ENCODE assay signal across 8 mouse cellular contexts in the genomic region with DNA sequence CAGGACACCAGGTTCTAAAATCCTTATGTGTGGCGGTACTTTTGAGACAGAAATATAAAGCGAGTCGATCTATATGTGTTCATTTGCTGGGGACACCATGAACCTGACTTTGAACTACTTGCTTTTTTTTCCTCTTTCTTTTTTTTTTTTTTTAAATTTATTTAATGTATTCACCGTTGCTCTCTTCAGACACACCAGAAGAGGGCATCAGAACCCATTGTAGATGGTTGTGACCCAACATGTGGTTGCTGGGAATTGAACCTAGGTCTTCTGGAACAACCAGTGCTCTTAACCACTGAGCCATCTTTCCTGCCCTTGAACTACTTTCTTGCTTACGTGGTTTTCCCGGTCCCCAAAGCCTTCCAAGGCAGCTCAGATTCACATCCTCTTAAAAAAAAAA. TPM values are rescaled to one million over a fixed set of nuclear protein-coding genes. Genes with fewer than 3 reads are reported as not detected.
DNase-seq lines count a peak whose midpoint lies in the region; ATAC-seq and TF ChIP-seq lines count a peak whose summit lies in the region.

No protein-coding gene starts in this region.

- DNase-seq in heart, postnatal 14 days, result no peak
- DNase-seq in MEL (ENCODE audit: low read depth, low spot score), result no peak
- no peak for DNase-seq in hindbrain, embryonic 11.5 days (ENCODE audit: low spot score)
- no peak for DNase-seq in left cerebral cortex, postnatal 10 days (ENCODE audit: extremely low spot score in 1 of 2, low spot score in 2 of 2)
- no peak for DNase-seq in left cerebral cortex, postnatal 14 days (ENCODE audit: low spot score in 2 of 2)
- no peak for DNase-seq in right cerebral cortex, adult 18-20 months

- no peaks in the 10 kb centered on the region for H3K36me3 ChIP-seq in heart, embryonic 16.5 days (ENCODE audit: control insufficient read depth, insufficient read depth)
- peaks cover 0 to 7% of the 10 kb centered on the region in 2 experiments; a peak in 2 of 4 replicates for H3K36me3 ChIP-seq in MEL (ENCODE audit: control insufficient read depth in 1 of 2, insufficient read depth in 2 of 2, low read length in 2 of 2)
- H3K36me3 ChIP-seq in hindbrain, embryonic 11.5 days (ENCODE audit: control insufficient read depth, insufficient read depth, low read length), result 0 out of 2 replicates have a peak, but pooled peaks cover 2% of the 10 kb centered on the region
- H3K36me3 ChIP-seq in midbrain, embryonic 12.5 days, result 0 out of 2 replicates have a peak, but pooled peaks cover 2% of the 10 kb centered on the region

- H3K79me2 ChIP-seq in MEL (ENCODE audit: control insufficient read depth, insufficient read depth, low read length, poor library complexity), result peaks cover 25% of the 10 kb centered on the region

- no peak for TF ChIP-seq POLR2A in MEL (IDR thresholded peaks at IDR 0.05; ENCODE audit: control insufficient read depth in 1 of 2, insufficient read depth in 1 of 2, low read depth in 1 of 2, low read length in 2 of 2, poor library complexity in 1 of 2)

- peak overlapping the region; percentile 90 for H3K9ac ChIP-seq in heart, embryonic 16.5 days (ENCODE audit: low read length)
- H3K9ac ChIP-seq in MEL (ENCODE audit: control insufficient read depth, low read depth, low read length, poor library complexity, severe bottlenecking), result peak overlapping the region; percentile 48
- peak overlapping the region; percentile 93 for H3K9ac ChIP-seq in hindbrain, embryonic 11.5 days (ENCODE audit: low read depth, low read length)
- H3K9ac ChIP-seq in midbrain, embryonic 12.5 days (replicated peaks), result peak overlapping the region; percentile 90

- H3K9me3 ChIP-seq in heart, embryonic 16.5 days (replicated peaks; ENCODE audit: control insufficient read depth, low read length), result no peaks in the 10 kb centered on the region
- no peaks in the 10 kb centered on the region for H3K9me3 ChIP-seq in MEL (replicated peaks; ENCODE audit: insufficient read depth, low read length)
- no peaks in the 10 kb centered on the region for H3K9me3 ChIP-seq in hindbrain, embryonic 11.5 days (ENCODE audit: control insufficient read depth, low read length)
- no peaks in the 10 kb centered on the region for H3K9me3 ChIP-seq in midbrain, embryonic 12.5 days

- no peak for TF ChIP-seq CTCF in MEL (IDR thresholded peaks at IDR 0.05 in 2 of 3, conservative IDR thresholded peaks at IDR 0.05 in 1 of 3; ENCODE audit: control insufficient read depth in 1 of 3, insufficient read depth in 1 of 3, low read depth in 2 of 3, low read length in 3 of 3, poor library complexity in 1 of 3, severe bottlenecking in 1 of 3)

- no peak for TF ChIP-seq EP300 in MEL (IDR thresholded peaks at IDR 0.05; ENCODE audit: low read depth in 1 of 2, low read length in 2 of 2)

- ATAC-seq in heart, embryonic 16.5 days (replicated peaks; ENCODE audit: extremely low read depth, insufficient read depth, low FRiP score), result no peak
- no peak for ATAC-seq in hindbrain, embryonic 11.5 days (ENCODE audit: low FRiP score)
- ATAC-seq in midbrain, embryonic 12.5 days (ENCODE audit: low FRiP score, low read depth), result no peak

- H3K4me2 ChIP-seq in heart, embryonic 16.5 days (ENCODE audit: low read depth, low read length), result peak overlapping the region; percentile 83
- peak overlapping the region; percentile 58 for H3K4me2 ChIP-seq in hindbrain, embryonic 11.5 days (replicated peaks; ENCODE audit: low read depth, low read length)
- H3K4me2 ChIP-seq in midbrain, embryonic 12.5 days (replicated peaks), result peak overlapping the region; percentile 74

- intact Hi-C loops in heart, postnatal 14 days (cut with DNase I), result loop anchor here (10.0 kb wide), 1 partner anchor 338 kb away; the partner anchor contains the start of gene Ube2i
- intact Hi-C loops in left cerebral cortex, postnatal 10 days (cut with DNase I), result no loop called here
- intact Hi-C loops in left cerebral cortex, postnatal 14 days (cut with DNase I), result no loop called here

- 49% methylated on average over 6 of the region's 6 CpGs for WGBS in heart, embryonic 16.5 days
- 52% methylated on average over 6 of the region's 6 CpGs for WGBS in hindbrain, embryonic 11.5 days
- WGBS in midbrain, embryonic 12.5 days, result 51% methylated on average over 6 of the region's 6 CpGs

- no peaks in the 10 kb centered on the region for H3K27me3 ChIP-seq in heart, embryonic 16.5 days (ENCODE audit: control insufficient read depth, insufficient read depth, low read length)
- no peaks in the 10 kb centered on the region for H3K27me3 ChIP-seq in MEL (ENCODE audit: control insufficient read depth in 1 of 2, insufficient read depth in 2 of 2, low read length in 2 of 2)
- H3K27me3 ChIP-seq in hindbrain, embryonic 11.5 days (ENCODE audit: control insufficient read depth, insufficient read depth, low read length), result no peaks in the 10 kb centered on the region
- H3K27me3 ChIP-seq in midbrain, embryonic 12.5 days, result no peaks in the 10 kb centered on the region

- peak overlapping the region; percentile 94 for H3K4me3 ChIP-seq in heart, embryonic 16.5 days (ENCODE audit: low read length)
- peak overlapping the region; percentile 34 to 63; a peak in 3 of 4 replicates for H3K4me3 ChIP-seq in MEL (ENCODE audit: control insufficient read depth in 1 of 2, insufficient read depth in 1 of 2, low read depth in 2 of 2, low read length in 2 of 2)
- peak overlapping the region; percentile 97 for H3K4me3 ChIP-seq in hindbrain, embryonic 11.5 days (ENCODE audit: low read depth, low read length)
- peak overlapping the region; percentile 83 for H3K4me3 ChIP-seq in midbrain, embryonic 12.5 days

- peaks cover 18% of the 10 kb centered on the region for H3K4me1 ChIP-seq in heart, embryonic 16.5 days (ENCODE audit: control insufficient read depth, insufficient read depth, low read length)
- H3K4me1 ChIP-seq in MEL (ENCODE audit: control insufficient read depth in 1 of 2, insufficient read depth in 2 of 2, low read length in 2 of 2), result peaks cover 0 to 4% of the 10 kb centered on the region in 2 experiments
- H3K4me1 ChIP-seq in hindbrain, embryonic 11.5 days (replicated peaks; ENCODE audit: control insufficient read depth, insufficient read depth, low read length), result peaks cover 6% of the 10 kb centered on the region; the same call in 1 of the 2 replicates
- H3K4me1 ChIP-seq in midbrain, embryonic 12.5 days, result peaks cover 25% of the 10 kb centered on the region

- TF ChIP-seq RAD21 in MEL (IDR thresholded peaks at IDR 0.05; ENCODE audit: low read depth, low read length), result no peak

- H3K27ac ChIP-seq in heart, embryonic 16.5 days (ENCODE audit: low read length), result peak overlapping the region; percentile 84
- peak overlapping the region; percentile 68 for H3K27ac ChIP-seq in MEL (ENCODE audit: control insufficient read depth, low read depth, low read length)
- peak overlapping the region; percentile 78 for H3K27ac ChIP-seq in hindbrain, embryonic 11.5 days (ENCODE audit: low read depth, low read length)
- peak overlapping the region; percentile 87 for H3K27ac ChIP-seq in midbrain, embryonic 12.5 days (replicated peaks)

RNA-seq across cellular contexts. Expression of gene Mapk8ip3, which starts 0.5 kb away (rescaled TPM):
- 30.1 and 33.0 TPM in 2 replicates for polyA plus RNA-seq in heart, embryonic 16.5 days (2015; fragmentation: Nextera tagmentation; extraction: Ambion mirVana)
- 10 to 100 TPM; 66.2 to 70.4 TPM for total RNA-seq in heart, postnatal 14 days (2021)
- total RNA-seq in MEL (2012; rRNA removed), result 16.9 and 22.8 TPM in 2 replicates
- 10 to 100 TPM in 1 of 2 experiments, not detected in 1; 44.5 TPM for polyA plus RNA-seq in MEL (2012; ENCODE audit: insufficient read depth in 1 of 2, insufficient read length in 2 of 2, low read depth in 1 of 2, low replicate concordance in 2 of 2, missing spikeins in 1 of 2)
- 39.1 and 50.9 TPM in 2 replicates for polyA plus RNA-seq in hindbrain, embryonic 11.5 days (2014; fragmentation: Nextera tagmentation; extraction: Ambion mirVana)
- 78.7 and 80.0 TPM in 2 replicates for polyA plus RNA-seq in midbrain, embryonic 12.5 days (2016; fragmentation: Nextera tagmentation; extraction: Ambion mirVana)
- total RNA-seq in left cerebral cortex, postnatal 10 days (2021), result 100 to 1,000 TPM; 288 to 297 TPM
- total RNA-seq in left cerebral cortex, postnatal 14 days (2021), result 100 to 1,000 TPM; 315 to 321 TPM

RNA-seq across cellular contexts. Expression of gene Jpt2, which starts 23.2 kb away (rescaled TPM):
- 79.3 and 82.5 TPM in 2 replicates for polyA plus RNA-seq in heart, embryonic 16.5 days (2015; fragmentation: Nextera tagmentation; extraction: Ambion mirVana)
- total RNA-seq in heart, postnatal 14 days (2021), result 10 to 100 TPM in 1 of 2 experiments, 1 to 10 TPM in 1; 7.5 to 11.1 TPM
- 31.7 and 35.5 TPM in 2 replicates for total RNA-seq in MEL (2012; rRNA removed)
- polyA plus RNA-seq in MEL (2012; ENCODE audit: insufficient read depth in 1 of 2, insufficient read length in 2 of 2, low read depth in 1 of 2, low replicate concordance in 2 of 2, missing spikeins in 1 of 2), result 10 to 100 TPM in 1 of 2 experiments, not detected in 1; 40.9 TPM
- polyA plus RNA-seq in hindbrain, embryonic 11.5 days (2014; fragmentation: Nextera tagmentation; extraction: Ambion mirVana), result 214 and 237 TPM in 2 replicates
- 279 and 292 TPM in 2 replicates for polyA plus RNA-seq in midbrain, embryonic 12.5 days (2016; fragmentation: Nextera tagmentation; extraction: Ambion mirVana)
- total RNA-seq in left cerebral cortex, postnatal 10 days (2021), result 10 to 100 TPM; 11.9 to 13.1 TPM
- total RNA-seq in left cerebral cortex, postnatal 14 days (2021), result 10 to 100 TPM in 1 of 2 experiments, 1 to 10 TPM in 1; 5.3 to 10.4 TPM

RNA-seq across cellular contexts. Expression of gene Nme3, which starts 41.0 kb away (rescaled TPM):
- 38.2 and 42.1 TPM in 2 replicates for polyA plus RNA-seq in heart, embryonic 16.5 days (2015; fragmentation: Nextera tagmentation; extraction: Ambion mirVana)
- total RNA-seq in heart, postnatal 14 days (2021), result 10 to 100 TPM; 41.5 to 43.7 TPM
- 24.4 and 29.1 TPM in 2 replicates for total RNA-seq in MEL (2012; rRNA removed)
- polyA plus RNA-seq in MEL (2012; ENCODE audit: insufficient read depth in 1 of 2, insufficient read length in 2 of 2, low read depth in 1 of 2, low replicate concordance in 2 of 2, missing spikeins in 1 of 2), result 10 to 100 TPM in 1 of 2 experiments, not detected in 1; 22.1 TPM
- 45.9 and 49.7 TPM in 2 replicates for polyA plus RNA-seq in hindbrain, embryonic 11.5 days (2014; fragmentation: Nextera tagmentation; extraction: Ambion mirVana)
- polyA plus RNA-seq in midbrain, embryonic 12.5 days (2016; fragmentation: Nextera tagmentation; extraction: Ambion mirVana), result 43.2 and 54.2 TPM in 2 replicates
- total RNA-seq in left cerebral cortex, postnatal 10 days (2021), result 10 to 100 TPM; 42.2 to 43.5 TPM
- 10 to 100 TPM; 40.3 to 44.6 TPM for total RNA-seq in left cerebral cortex, postnatal 14 days (2021)

RNA-seq across cellular contexts. Expression of gene Mrps34, which starts 42.4 kb away (rescaled TPM):
- polyA plus RNA-seq in heart, embryonic 16.5 days (2015; fragmentation: Nextera tagmentation; extraction: Ambion mirVana), result 86.8 and 94.8 TPM in 2 replicates
- total RNA-seq in heart, postnatal 14 days (2021), result 100 to 1,000 TPM; 108 to 115 TPM
- total RNA-seq in MEL (2012; rRNA removed), result 60.1 and 74.8 TPM in 2 replicates
- polyA plus RNA-seq in MEL (2012; ENCODE audit: insufficient read depth in 1 of 2, insufficient read length in 2 of 2, low read depth in 1 of 2, low replicate concordance in 2 of 2, missing spikeins in 1 of 2), result 10 to 100 TPM in 1 of 2 experiments, not detected in 1; 82.0 TPM
- polyA plus RNA-seq in hindbrain, embryonic 11.5 days (2014; fragmentation: Nextera tagmentation; extraction: Ambion mirVana), result 70.5 and 73.3 TPM in 2 replicates
- polyA plus RNA-seq in midbrain, embryonic 12.5 days (2016; fragmentation: Nextera tagmentation; extraction: Ambion mirVana), result 88.0 and 89.8 TPM in 2 replicates
- total RNA-seq in left cerebral cortex, postnatal 10 days (2021), result 10 to 100 TPM; 58.4 to 64.8 TPM
- 10 to 100 TPM; 67.5 to 73.1 TPM for total RNA-seq in left cerebral cortex, postnatal 14 days (2021)

RNA-seq across cellular contexts. Expression of gene Eme2, which starts 42.4 kb away (rescaled TPM):
- polyA plus RNA-seq in heart, embryonic 16.5 days (2015; fragmentation: Nextera tagmentation; extraction: Ambion mirVana), result 18.2 and 20.4 TPM in 2 replicates
- 10 to 100 TPM; 17.5 to 17.9 TPM for total RNA-seq in heart, postnatal 14 days (2021)
- 19.5 and 26.8 TPM in 2 replicates for total RNA-seq in MEL (2012; rRNA removed)
- 10 to 100 TPM in 1 of 2 experiments, not detected in 1; 15.1 TPM for polyA plus RNA-seq in MEL (2012; ENCODE audit: insufficient read depth in 1 of 2, insufficient read length in 2 of 2, low read depth in 1 of 2, low replicate concordance in 2 of 2, missing spikeins in 1 of 2)
- 22.7 and 24.2 TPM in 2 replicates for polyA plus RNA-seq in hindbrain, embryonic 11.5 days (2014; fragmentation: Nextera tagmentation; extraction: Ambion mirVana)
- 42.6 and 43.6 TPM in 2 replicates for polyA plus RNA-seq in midbrain, embryonic 12.5 days (2016; fragmentation: Nextera tagmentation; extraction: Ambion mirVana)
- 10 to 100 TPM; 53.9 to 56.6 TPM for total RNA-seq in left cerebral cortex, postnatal 10 days (2021)
- 10 to 100 TPM; 58.1 to 61.6 TPM for total RNA-seq in left cerebral cortex, postnatal 14 days (2021)

Comparison
In these comparisons a context has a peak if more than half of its experiments do, and no peak if none do; other contexts are left out.
1. RNA of gene Mapk8ip3, which starts 0.5 kb away (total RNA-seq): 315 to 321 TPM in left cerebral cortex, postnatal 14 days and 288 to 297 TPM in left cerebral cortex, postnatal 10 days; 66.2 to 70.4 TPM in heart, postnatal 14 days and 16.9 to 22.8 TPM in MEL; every median in the first group is over 4 times any median in the second.
2. Peak in every context shown above with its lines, with median percentiles within 50 percentile points of each other: H3K27ac ChIP-seq, H3K4me2 ChIP-seq, H3K4me3 ChIP-seq and H3K9ac ChIP-seq.